Mouse (Mus musculus) midbrain, embryonic 16.5 days (tissue): Measurements from ENCODE around the gene Dlg4. TPM values are rescaled to one million over a fixed set of nuclear protein-coding genes. Genes with fewer than 3 reads are reported as not detected.

Experiments
- ATAC-seq: fragments of 200-750 bp; cut with Nextera tagmentation; 2 replicates; pipeline ENCODE4 v1.8.0; 2017; ENCODE audit warnings: moderate TSS enrichment
- H3K27ac ChIP-seq: fragments of 300-500 bp; sonication (generic); 2 replicates; pipeline ENCODE4 v1.5.1; 2014; ENCODE audit warnings: mild to moderate bottlenecking, low read length, mixed read lengths
- H3K27me3 ChIP-seq: fragments of 300-500 bp; sonication (generic); 2 replicates; pipeline ENCODE4 v1.6.1; 2014; ENCODE audit warnings: low read depth, low read length, mixed read lengths; ENCODE audit not compliant: control insufficient read depth, insufficient read depth
- H3K36me3 ChIP-seq: fragments of 300-500 bp; sonication (generic); 2 replicates; pipeline ENCODE4 v1.6.1; 2014; ENCODE audit warnings: mild to moderate bottlenecking, low read length, moderate library complexity, mixed read lengths; ENCODE audit not compliant: control insufficient read depth, insufficient read depth
- H3K4me1 ChIP-seq: fragments of 300-500 bp; sonication (generic); 2 replicates; pipeline ENCODE4 v1.6.1; 2014; ENCODE audit warnings: mild to moderate bottlenecking, low read length, mixed read lengths; ENCODE audit not compliant: control insufficient read depth, insufficient read depth
- H3K4me2 ChIP-seq: fragments of 300-500 bp; sonication (generic); 2 replicates; pipeline ENCODE4 v1.6.1; 2014; ENCODE audit warnings: mild to moderate bottlenecking, low read length, mixed read lengths
- H3K4me3 ChIP-seq: fragments of 300-500 bp; sonication (generic); 2 replicates; pipeline ENCODE4 v1.5.1; 2014; ENCODE audit warnings: low read depth, mild to moderate bottlenecking, low read length, moderate library complexity, mixed read lengths
- H3K9ac ChIP-seq: fragments of 300-500 bp; sonication (generic); 2 replicates; pipeline ENCODE4 v1.6.1; 2014; ENCODE audit warnings: low read depth, low read length, mixed read lengths
- H3K9me3 ChIP-seq: fragments of 300-500 bp; sonication (generic); replicated peaks from 2 replicates; pipeline ENCODE4 v1.6.1; 2014; ENCODE audit warnings: mild to moderate bottlenecking, low read length, mixed read lengths; ENCODE audit not compliant: control insufficient read depth, poor library complexity, severe bottlenecking
- WGBS: fragments of 180-500 bp; shearing (Covaris S2); extraction: QIAGEN DNeasy Blood & Tissue Kit; methylation state at CpG from one replicate; pipeline ENCODE4 v1.1.7; 2014; 5-methylcytosine and 5-hydroxymethylcytosine counted together
- polyA plus RNA-seq: library from polyadenylated mRNA; unstranded; fragments of >200 nt; fragmentation: Nextera tagmentation; extraction: Ambion mirVana; gene quantifications from 2 replicates; pipeline ENCODE4 v1.2.1, GENCODE M21; 2015

Gene Dlg4
- polyA plus RNA-seq, 1 experiment from 2014 or later: 23.4 TPM

DNA sequence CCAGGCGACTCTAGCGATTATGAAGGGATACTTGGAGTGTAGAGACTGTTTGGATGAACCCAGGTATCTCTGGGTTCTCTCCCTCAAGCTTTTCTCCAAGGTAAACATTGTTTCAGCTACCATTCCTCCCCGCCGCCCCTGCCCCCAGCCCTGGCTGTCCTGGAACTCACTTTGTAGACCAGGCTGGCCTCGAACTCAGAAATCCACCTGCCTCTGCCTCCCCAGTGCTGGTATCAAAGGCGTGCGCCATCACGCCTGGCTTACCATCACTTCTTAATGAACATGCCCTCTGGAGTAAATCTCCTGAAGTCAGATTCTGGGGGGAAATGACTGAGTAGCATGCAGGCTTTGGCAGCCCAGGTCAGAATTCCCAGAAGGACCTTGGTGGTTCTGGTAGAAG is 34.5 kb upstream of the Dlg4 start, which contains the start of gene Elp5:
Gene Elp5, minus strand, starts transcription at position 293 of the 400 bp plus-strand sequence.
- peaks cover 19% of the 10 kb centered on the region for H3K36me3 ChIP-seq
- peak within 1 kb of the TSS; percentile 98 for H3K27ac ChIP-seq
- ATAC-seq: no peak
- H3K9ac ChIP-seq: peak within 1 kb of the TSS; percentile 99
- H3K4me1 ChIP-seq: peaks cover 26% of the 10 kb centered on the region
- no peaks in the 10 kb centered on the region for H3K9me3 ChIP-seq
- peak within 1 kb of the TSS; percentile 98 for H3K4me3 ChIP-seq
- no peaks in the 10 kb centered on the region for H3K27me3 ChIP-seq
- H3K4me2 ChIP-seq: peak within 1 kb of the TSS; percentile 66
- WGBS: 65% methylated on average over 8 of the region's 8 CpGs

DNA sequence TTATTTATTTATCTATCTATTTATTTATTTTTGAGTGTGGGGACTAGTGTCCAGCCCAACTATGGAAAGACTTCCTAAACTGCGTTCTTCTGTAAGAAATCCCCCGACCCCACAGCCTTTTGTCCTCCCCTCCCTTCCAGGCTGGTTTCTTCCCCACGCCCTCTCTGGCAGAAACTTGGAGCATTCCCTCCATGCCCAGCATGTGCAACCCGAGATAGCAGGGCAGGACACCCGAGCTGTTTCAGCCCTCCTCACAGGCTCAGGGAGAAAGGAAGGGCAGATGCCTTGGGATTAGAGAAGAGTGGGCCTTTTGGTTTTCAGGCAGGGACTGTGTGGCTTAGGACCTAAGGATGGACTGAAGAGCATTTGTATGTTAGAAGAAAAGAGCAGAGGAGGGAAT is 33.9 kb upstream of the Dlg4 start:
- no peaks in the 10 kb centered on the region for H3K27me3 ChIP-seq
- no peaks in the 10 kb centered on the region for H3K9me3 ChIP-seq

DNA sequence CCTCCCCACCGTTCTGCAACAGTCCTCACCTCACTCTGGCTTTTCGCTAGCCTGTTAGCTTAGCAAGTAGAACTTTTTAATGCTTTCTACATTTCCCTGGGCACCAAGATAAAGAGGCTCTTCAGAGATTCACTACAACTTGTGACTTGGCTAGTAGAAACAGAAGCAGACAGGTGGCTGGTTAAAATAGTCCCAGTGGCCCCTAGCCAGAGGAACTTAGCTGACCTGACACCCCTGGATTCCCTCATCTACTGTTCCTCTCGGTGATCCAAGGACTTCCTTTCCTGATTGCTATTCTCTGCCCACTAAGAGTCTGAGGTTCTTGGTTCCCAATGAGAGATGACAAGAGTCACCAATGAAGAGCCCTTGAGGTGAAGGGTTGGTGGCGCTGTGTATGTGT is 33.4 kb upstream of the Dlg4 start:
- no peak overlapping the region for H3K4me3 ChIP-seq
- H3K36me3 ChIP-seq: peaks cover 24% of the 10 kb centered on the region
- H3K9ac ChIP-seq: peak overlapping the region; percentile 99; the same call in 1 of the 2 replicates
- WGBS: 86% methylated on average over 4 of the region's 4 CpGs
- no peak for ATAC-seq
- H3K27me3 ChIP-seq: no peaks in the 10 kb centered on the region
- H3K4me2 ChIP-seq: peak overlapping the region; percentile 66; the same call in 1 of the 2 replicates
- no peak overlapping the region for H3K27ac ChIP-seq
- H3K9me3 ChIP-seq: no peaks in the 10 kb centered on the region
- peaks cover 26% of the 10 kb centered on the region for H3K4me1 ChIP-seq

More for the DNA sequence above, 33.9 kb upstream of the Dlg4 start:
- Histone ChIP-seq H3K9ac (peak overlapping the region; percentile 99), H3K36me3 (peaks cover 21% of the 10 kb centered on the region), H3K27ac (no peak overlapping the region), H3K4me2 (peak overlapping the region; percentile 66), H3K4me1 (peaks cover 26% of the 10 kb centered on the region), H3K4me3 (no peak overlapping the region)
- WGBS: 20% methylated on average over 5 of the region's 5 CpGs
- ATAC-seq: no peak

DNA sequence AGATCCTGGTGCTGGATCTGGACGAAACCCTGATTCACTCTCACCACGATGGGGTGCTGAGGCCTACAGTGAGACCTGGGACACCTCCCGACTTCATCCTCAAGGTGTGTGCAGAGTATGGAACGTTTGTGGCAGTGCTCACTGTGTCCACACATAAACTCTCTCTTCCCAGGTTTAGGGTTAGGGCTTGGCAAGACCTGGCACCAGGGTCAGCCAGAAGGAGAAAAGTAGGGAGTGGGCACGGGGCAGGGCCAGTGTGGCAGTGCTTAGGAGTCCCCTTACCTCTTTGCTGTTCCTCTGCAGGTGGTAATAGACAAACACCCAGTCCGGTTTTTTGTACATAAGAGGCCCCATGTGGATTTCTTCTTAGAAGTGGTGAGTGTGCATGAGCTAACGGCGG is 32.3 kb upstream of the Dlg4 start:
- no peak for ATAC-seq
- Histone ChIP-seq H3K9me3 (no peaks in the 10 kb centered on the region), H3K36me3 (peaks cover 34% of the 10 kb centered on the region), H3K4me2 (no peak overlapping the region), H3K9ac (no peak overlapping the region), H3K27me3 (no peaks in the 10 kb centered on the region), H3K4me1 (peaks cover 18% of the 10 kb centered on the region), H3K27ac (no peak overlapping the region), H3K4me3 (no peak overlapping the region)
- WGBS: 90% methylated on average over 8 of the region's 8 CpGs

DNA sequence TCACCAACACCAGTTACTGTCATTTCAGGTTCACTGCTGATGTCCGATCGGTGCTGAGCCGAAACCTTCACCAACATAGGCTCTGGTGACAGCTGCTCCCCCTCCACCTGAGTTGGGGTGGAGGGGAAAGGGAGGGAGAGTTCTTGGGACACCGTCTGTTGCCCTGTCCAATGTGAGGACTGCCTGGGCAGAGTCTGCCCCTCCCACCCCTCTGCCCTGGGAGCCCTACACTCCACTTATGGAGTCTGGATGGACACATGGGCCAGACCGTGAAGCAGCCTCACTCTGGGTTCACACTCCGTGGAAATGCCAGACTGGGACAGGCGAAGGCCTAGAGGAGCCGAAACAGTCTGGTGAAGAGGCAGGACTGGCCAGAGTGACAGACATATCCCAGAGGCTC is 26.8 kb upstream of the Dlg4 start:
- Histone ChIP-seq H3K4me2 (no peak overlapping the region), H3K9me3 (no peaks in the 10 kb centered on the region), H3K27ac (no peak overlapping the region), H3K4me1 (peaks cover 19% of the 10 kb centered on the region), H3K27me3 (no peaks in the 10 kb centered on the region), H3K36me3 (peaks cover 33% of the 10 kb centered on the region), H3K4me3 (no peak overlapping the region), H3K9ac (no peak overlapping the region)
- no peak for ATAC-seq
- 87% methylated on average over 8 of the region's 8 CpGs for WGBS

DNA sequence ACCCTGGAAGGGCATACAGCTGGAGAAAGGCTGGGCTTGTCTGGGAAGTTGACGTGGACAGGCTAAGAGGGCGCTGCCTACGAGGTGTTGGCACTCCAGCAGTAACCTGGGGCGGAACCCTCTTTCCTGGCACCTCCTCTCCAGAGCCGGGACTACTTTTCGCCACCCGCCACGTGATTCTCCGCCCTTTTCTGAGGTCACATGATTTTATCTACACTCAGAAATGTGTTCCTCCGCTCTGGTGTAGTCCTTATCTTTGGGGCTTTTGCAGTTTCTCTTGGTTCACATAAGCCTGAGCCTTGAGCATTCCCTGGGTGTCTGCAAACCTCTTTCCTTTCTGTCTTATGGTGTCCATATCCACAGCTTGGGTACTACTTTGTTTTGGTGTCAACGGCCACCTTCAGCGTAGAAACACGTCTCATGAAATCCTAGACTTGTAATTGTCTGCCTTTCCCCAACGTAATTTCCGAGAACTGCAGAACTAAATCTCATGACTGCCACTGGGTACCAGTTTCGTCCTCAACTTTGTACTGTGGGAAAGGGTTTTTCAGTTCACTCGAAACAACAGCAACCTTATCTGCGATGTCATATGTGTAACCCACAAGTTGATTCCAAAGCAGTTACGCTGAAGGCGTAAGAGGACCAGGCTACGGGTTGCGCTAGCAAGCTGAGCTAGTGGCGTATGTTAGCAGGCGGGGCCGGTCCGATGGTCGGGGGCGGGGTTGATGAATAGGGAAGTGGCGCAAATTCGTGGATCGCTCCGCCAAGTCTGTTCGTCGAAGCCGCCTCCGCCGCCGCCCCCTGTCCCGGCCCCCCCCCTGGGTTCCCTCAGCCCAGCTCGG is 25.7 kb upstream of the Dlg4 start, which contains the start of gene Gabarap:
Gene Gabarap, plus strand, starts transcription at position 294 of the 842 bp plus-strand sequence.
- Histone ChIP-seq H3K27me3 (no peaks in the 10 kb centered on the region), H3K36me3 (peaks cover 29% of the 10 kb centered on the region), H3K4me2 (peak within 1 kb of the TSS; percentile 60), H3K9me3 (no peaks in the 10 kb centered on the region), H3K9ac (peak within 1 kb of the TSS; percentile 72), H3K4me1 (peaks cover 19% of the 10 kb centered on the region), H3K27ac (peak within 1 kb of the TSS; percentile 83), H3K4me3 (peak within 1 kb of the TSS; percentile 54)
- under 1% methylated on average over 40 of the region's 40 CpGs for WGBS
- ATAC-seq: peak; percentile 70

DNA sequence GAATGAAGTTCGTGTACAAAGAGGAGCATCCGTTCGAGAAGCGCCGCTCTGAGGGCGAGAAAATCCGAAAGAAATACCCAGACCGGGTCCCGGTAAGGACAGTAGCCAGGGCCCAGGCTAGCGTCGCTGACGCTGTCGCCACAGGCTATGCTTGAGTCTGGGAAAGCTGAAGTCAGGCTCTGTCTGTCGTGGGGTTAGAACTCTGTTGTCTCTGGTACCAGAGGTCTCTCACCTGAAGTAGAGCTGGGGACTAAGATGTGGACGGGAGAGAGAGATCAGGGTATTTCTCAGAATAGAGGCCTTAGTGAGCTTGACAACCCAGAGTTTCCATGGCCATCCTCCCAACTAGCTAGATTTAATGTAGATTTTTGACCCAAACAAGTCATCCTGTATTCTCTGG is 25.0 kb upstream of the Dlg4 start:
- Histone ChIP-seq H3K4me1 (peaks cover 19% of the 10 kb centered on the region), H3K9ac (peak overlapping the region; percentile 72), H3K36me3 (peaks cover 25% of the 10 kb centered on the region), H3K9me3 (no peaks in the 10 kb centered on the region), H3K4me3 (peak overlapping the region; percentile 54), H3K4me2 (peak overlapping the region; percentile 60), H3K27me3 (no peaks in the 10 kb centered on the region), H3K27ac (peak overlapping the region; percentile 83)
- ATAC-seq: 0 out of 2 replicates have a peak, but pooled peaks have one; percentile 5
- WGBS: 0% methylated on average over 15 of the region's 15 CpGs

DNA sequence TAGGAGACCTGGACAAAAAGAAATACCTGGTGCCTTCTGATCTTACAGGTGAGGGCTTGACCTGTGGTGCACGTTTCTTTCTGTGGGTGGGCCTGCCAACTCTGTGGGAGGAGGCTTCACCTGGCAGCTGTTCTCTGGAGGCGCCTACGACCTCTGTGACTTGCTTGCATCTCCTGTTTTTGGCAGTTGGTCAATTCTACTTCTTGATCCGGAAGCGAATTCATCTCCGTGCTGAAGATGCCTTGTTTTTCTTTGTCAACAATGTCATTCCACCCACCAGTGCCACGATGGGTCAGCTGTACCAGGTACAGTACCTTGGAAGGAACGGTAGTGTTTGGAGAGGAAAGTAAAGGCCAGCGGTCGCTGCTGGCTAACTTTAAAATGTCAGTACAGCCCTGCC is 24.3 kb upstream of the Dlg4 start:
- peak overlapping the region; percentile 60 for H3K4me2 ChIP-seq
- peaks cover 19% of the 10 kb centered on the region for H3K36me3 ChIP-seq
- 87% methylated on average over 10 of the region's 10 CpGs for WGBS
- H3K9ac ChIP-seq: peak overlapping the region; percentile 72
- H3K4me1 ChIP-seq: peaks cover 19% of the 10 kb centered on the region
- H3K4me3 ChIP-seq: peak overlapping the region; percentile 54
- ATAC-seq: no peak
- H3K27ac ChIP-seq: no peak overlapping the region
- no peaks in the 10 kb centered on the region for H3K27me3 ChIP-seq
- H3K9me3 ChIP-seq: no peaks in the 10 kb centered on the region

DNA sequence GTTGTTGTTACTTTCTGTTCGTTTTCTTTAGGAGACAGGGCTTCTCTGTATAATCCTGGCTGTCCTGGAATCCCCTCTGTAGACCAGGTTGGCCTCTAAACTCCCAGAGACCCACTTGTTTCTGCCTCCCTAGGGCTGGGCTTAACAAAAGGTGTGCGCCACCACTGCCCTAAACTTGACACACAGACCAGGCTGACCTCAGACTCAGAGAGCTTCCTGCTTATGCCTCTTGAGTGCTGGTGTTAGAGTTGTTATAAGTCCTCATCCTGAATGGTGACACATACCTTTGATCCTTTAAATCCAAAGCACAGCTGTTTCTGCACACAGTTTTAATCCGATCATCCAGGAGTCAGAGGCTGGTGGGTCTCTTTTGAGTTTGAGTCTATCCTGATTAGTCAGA is 23.8 kb upstream of the Dlg4 start:
- H3K4me2 ChIP-seq: peak overlapping the region; percentile 60
- no peaks in the 10 kb centered on the region for H3K9me3 ChIP-seq
- 88% methylated on average over 3 of the region's 3 CpGs for WGBS
- ATAC-seq: no peak
- H3K4me3 ChIP-seq: no peak overlapping the region
- H3K9ac ChIP-seq: no peak overlapping the region
- H3K27ac ChIP-seq: no peak overlapping the region
- peaks cover 19% of the 10 kb centered on the region for H3K36me3 ChIP-seq
- H3K4me1 ChIP-seq: peaks cover 25% of the 10 kb centered on the region
- no peaks in the 10 kb centered on the region for H3K27me3 ChIP-seq
